ENCODE assay signal across 14 mouse cellular contexts in the genomic region with DNA sequence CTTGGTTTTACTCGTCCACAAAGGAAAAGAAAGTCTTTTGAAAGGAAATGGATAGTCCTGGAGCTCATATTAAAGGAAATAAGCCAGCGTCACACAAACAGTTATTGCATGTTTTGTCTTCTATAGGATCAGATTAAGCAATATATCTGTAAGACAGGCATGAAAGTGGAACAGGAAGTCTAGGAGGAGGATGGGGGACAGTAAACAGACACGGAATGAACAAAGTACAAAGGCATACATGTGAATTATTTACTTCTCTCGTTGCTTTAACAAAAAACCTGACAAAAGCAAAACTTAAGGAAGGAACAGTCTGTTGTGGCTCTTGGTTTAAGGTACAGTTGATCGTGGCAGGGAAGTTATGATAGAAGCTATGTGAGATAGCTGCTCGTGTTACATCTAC.
"Had no signal": no experiment of that assay in that cellular context is flagged by ENCODE, and none has a peak within 500 bp of the region (broad histone marks: within the 10 kb centered on the region; RNA-seq: fewer than 3 reads in every experiment).

No protein-coding gene starts in this region.

- H3K9ac ChIP-seq: limb, embryonic 13.5 days; lung, embryonic 15.5 days; midbrain, embryonic 12.5 days; midbrain, embryonic 15.5 days; neural tube, embryonic 12.5 days; neural tube, embryonic 15.5 days had no signal

- H3K4me1 ChIP-seq: limb, embryonic 10.5 days; limb, embryonic 13.5 days; midbrain, embryonic 15.5 days; neural tube, embryonic 12.5 days; neural tube, embryonic 15.5 days had no signal

- ATAC-seq: midbrain, embryonic 15.5 days had no signal

- H3K4me3 ChIP-seq: limb, embryonic 10.5 days; limb, embryonic 13.5 days; lung, embryonic 15.5 days; midbrain, embryonic 12.5 days; midbrain, embryonic 15.5 days; neural tube, embryonic 12.5 days; neural tube, embryonic 15.5 days had no signal

- H3K27me3 ChIP-seq: limb, embryonic 13.5 days; lung, embryonic 15.5 days; midbrain, embryonic 15.5 days; neural tube, embryonic 12.5 days; neural tube, embryonic 15.5 days had no signal

- H3K4me2 ChIP-seq: limb, embryonic 13.5 days; lung, embryonic 15.5 days; midbrain, embryonic 12.5 days; midbrain, embryonic 15.5 days; neural tube, embryonic 12.5 days; neural tube, embryonic 15.5 days had no signal

- H3K27ac ChIP-seq: kidney, postnatal 0 days; limb, embryonic 10.5 days; limb, embryonic 13.5 days; midbrain, embryonic 12.5 days; midbrain, embryonic 15.5 days; neural tube, embryonic 12.5 days; neural tube, embryonic 15.5 days had no signal

- H3K36me3 ChIP-seq: midbrain, embryonic 15.5 days had no signal

- DNase-seq: lung, adult 18-20 months; lung, postnatal 10 days; lung, postnatal 36 days; right cerebral cortex, postnatal 25 days; thymus, adult 18-20 months; thymus, postnatal 36 days had no signal

- H3K9me3 ChIP-seq: limb, embryonic 10.5 days; limb, embryonic 13.5 days; lung, embryonic 15.5 days; midbrain, embryonic 12.5 days; midbrain, embryonic 15.5 days; neural tube, embryonic 12.5 days; neural tube, embryonic 15.5 days had no signal
